Mouse (Mus musculus) small intestine, adult 2 months (tissue): ENCODE results near the gene Memo1. TPM values are rescaled to one million over a fixed set of nuclear protein-coding genes. Genes with fewer than 3 reads are reported as not detected.

ENCODE experiments used
- H3K27ac ChIP-seq: fragments of 200-500 bp; 2 replicates; pipeline ENCODE4 v1.5.1; 2012; ENCODE audit warnings: low read depth, low read length, control low read depth, inconsistent platforms; ENCODE audit not compliant: insufficient read depth
- H3K27me3 ChIP-seq: fragments of 200-500 bp; 2 replicates; pipeline ENCODE4 v1.6.1; 2012; ENCODE audit warnings: mild to moderate bottlenecking, moderate library complexity, low read length, inconsistent platforms; ENCODE audit not compliant: control insufficient read depth, insufficient read depth
- H3K36me3 ChIP-seq: fragments of 200-500 bp; 2 replicates; pipeline ENCODE4 v1.6.1; 2012; ENCODE audit warnings: mild to moderate bottlenecking, low read length, control low read depth, inconsistent platforms; ENCODE audit not compliant: control insufficient read depth, insufficient read depth
- H3K4me1 ChIP-seq: fragments of 200-500 bp; 2 replicates; pipeline ENCODE4 v1.6.1; 2012; ENCODE audit warnings: low read length, inconsistent platforms, mixed read lengths; ENCODE audit not compliant: control insufficient read depth, insufficient read depth, insufficient read length
- H3K4me3 ChIP-seq: fragments of 200-500 bp; 2 replicates; pipeline ENCODE4 v1.5.1; 2012; ENCODE audit warnings: low read depth, mild to moderate bottlenecking, control low read depth, inconsistent platforms, low read length, moderate library complexity
- CTCF ChIP-seq: fragments of 200-500 bp; IDR thresholded peaks from 2 replicates; pipeline ENCODE4 v1.5.1; 2012; ENCODE audit warnings: low read depth, mild to moderate bottlenecking, control low read depth, inconsistent platforms, low read length, moderate library complexity, mixed read lengths; ENCODE audit not compliant: insufficient replicate concordance, insufficient read length; ENCODE audit errors: extremely low read depth
- POLR2A ChIP-seq: fragments of 200-500 bp; IDR thresholded peaks from 2 replicates; pipeline ENCODE4 v1.6.1; 2012; ENCODE audit warnings: low read depth, mild to moderate bottlenecking, control low read depth, inconsistent platforms, low read length, moderate library complexity
- WGBS: fragments of 180-500 bp; shearing (Covaris S2); methylation state at CpG from one replicate; pipeline ENCODE4 v1.1.7; 2018; 5-methylcytosine and 5-hydroxymethylcytosine counted together
- polyA plus RNA-seq: library from polyadenylated mRNA; depleted of rRNA; stranded (reverse); fragments of >200 nt; gene quantifications from 2 replicates; pipeline ENCODE4 v1.2.3, GENCODE M21; 2012; rRNA removed

Gene Memo1
- polyA plus RNA-seq, 1 experiment: 11.0 TPM

GRCm38 (mm10) chr17:74158161-74158560, 137.2 kb downstream of the Memo1 start:
- TF ChIP-seq POLR2A (no peak), CTCF (no peak)

More at GRCm38 (mm10) chr17:74158161-74158560, 137.2 kb downstream of the Memo1 start:
- H3K4me1 ChIP-seq: peaks cover 4% of the 10 kb centered on the region
- H3K36me3 ChIP-seq: no peaks in the 10 kb centered on the region
- H3K27ac ChIP-seq: no peak overlapping the region
- WGBS: 84% methylated on average over 3 of the region's 3 CpGs
- H3K27me3 ChIP-seq: no peaks in the 10 kb centered on the region
- no peak overlapping the region for H3K4me3 ChIP-seq

Other genes with a start within 250 kb of the Memo1 start
- gene Srd5a2, start 247.6 kb downstream of the Memo1 start, polyA plus RNA-seq: not detected in 2 replicates
- gene Dpy30, start 28.4 kb upstream of the Memo1 start, polyA plus RNA-seq: 10.3 and 17.8 TPM in 2 replicates
- 3.6 and 7.0 TPM in 2 replicates for gene Spast, start 43.5 kb upstream of the Memo1 start, polyA plus RNA-seq
- 9.6 and 14.6 TPM in 2 replicates for gene Slc30a6, start 100.1 kb upstream of the Memo1 start, polyA plus RNA-seq
- 4.2 and 6.9 TPM in 2 replicates for gene Nlrc4, start 163.6 kb upstream of the Memo1 start, polyA plus RNA-seq
- gene Yipf4, start 194.0 kb upstream of the Memo1 start, polyA plus RNA-seq: 83.8 and 179 TPM in 2 replicates
- 31.8 and 80.8 TPM in 2 replicates for gene Birc6, start 232.8 kb upstream of the Memo1 start, polyA plus RNA-seq